Mouse (Mus musculus) E14TG2a.4 (cell line): ENCODE data around the gene Catsperz.

Experiments
- H3K27me3 ChIP-seq: 2 replicates; pipeline ENCODE4 v1.6.1; 2014; ENCODE audit warnings: low read length, control low read depth; ENCODE audit not compliant: insufficient read depth
- H3K36me3 ChIP-seq: 2 replicates; pipeline ENCODE4 v1.6.1; 2014; ENCODE audit warnings: low read length, control low read depth; ENCODE audit not compliant: insufficient read depth
- H3K4me1 ChIP-seq: replicated peaks from 2 replicates; pipeline ENCODE4 v1.6.1; 2014; ENCODE audit warnings: low read depth, low read length, control low read depth
- H3K4me3 ChIP-seq: replicated peaks from 2 replicates; pipeline ENCODE4 v1.5.1; 2014; ENCODE audit warnings: mild to moderate bottlenecking, low read length
- H3K9me3 ChIP-seq: 2 replicates; pipeline ENCODE4 v1.6.1; 2014; ENCODE audit warnings: low read length, control low read depth
- CTCF ChIP-seq: conservative IDR thresholded peaks from 2 replicates; pipeline ENCODE4 v1.5.1; 2014; ENCODE audit warnings: low read length
- NANOG ChIP-seq: IDR thresholded peaks from 2 replicates; pipeline ENCODE4 v1.6.1; 2014; ENCODE audit warnings: borderline replicate concordance, low read length, mixed read lengths
- POU5F1 ChIP-seq: IDR thresholded peaks from 2 replicates; pipeline ENCODE4 v1.6.1; 2014; ENCODE audit warnings: low read length, borderline replicate concordance

Catsperz gene

DNA sequence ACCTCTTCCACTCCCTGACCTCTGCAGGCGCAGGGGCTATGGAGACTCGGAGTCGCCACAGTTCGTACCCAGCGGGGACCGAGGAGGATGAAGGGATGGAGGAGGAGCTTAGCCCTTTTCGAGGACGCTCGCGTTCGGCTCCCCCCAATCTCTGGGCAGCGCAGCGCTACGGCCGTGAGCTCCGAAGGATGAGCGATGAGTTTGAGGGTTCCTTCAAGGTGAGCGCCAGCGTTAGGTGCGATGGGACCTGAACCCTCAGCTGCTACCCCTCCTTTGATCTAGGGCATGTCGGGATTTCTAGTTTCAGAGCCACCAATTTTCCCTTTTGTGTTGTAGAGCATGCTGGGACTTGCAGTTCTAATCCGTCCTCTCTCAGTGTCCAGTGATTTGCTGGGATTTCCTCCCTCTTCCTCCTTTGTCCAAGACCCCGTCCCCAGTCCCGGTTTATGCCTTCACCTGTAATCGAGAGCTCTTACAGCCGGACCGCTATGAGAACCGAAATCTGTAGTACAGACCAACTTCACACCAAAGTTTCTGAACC is 25.5 kb upstream of the Catsperz start:
- peaks cover 84% of the 10 kb centered on the region for H3K4me1 ChIP-seq
- H3K27me3 ChIP-seq: no peaks in the 10 kb centered on the region
- H3K4me3 ChIP-seq: peak overlapping the region; percentile 88
- TF ChIP-seq CTCF (no peak), POU5F1 (no peak), NANOG (no peak)
- peaks cover 48% of the 10 kb centered on the region for H3K36me3 ChIP-seq
- H3K9me3 ChIP-seq: no peaks in the 10 kb centered on the region

DNA sequence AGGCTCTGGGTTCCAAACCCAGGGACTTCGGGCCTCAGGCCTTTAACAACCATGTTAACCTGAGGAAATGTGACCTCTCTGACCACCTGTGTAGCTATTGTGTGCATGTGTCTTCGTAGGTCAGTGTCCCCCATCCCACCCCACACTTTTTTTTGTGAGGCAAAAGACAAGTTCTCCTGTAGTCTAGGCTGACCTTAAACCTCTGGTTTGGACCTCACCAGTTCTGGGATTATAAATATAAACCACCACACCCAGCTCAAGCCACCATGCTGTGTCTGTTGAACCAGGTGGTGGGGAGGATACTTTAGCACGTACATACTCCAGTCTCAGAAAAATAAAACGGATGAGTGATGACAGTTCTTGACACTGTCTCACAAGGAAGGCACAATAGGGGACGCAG is 24.8 kb upstream of the Catsperz start:
- Histone ChIP-seq H3K4me3 (peak overlapping the region; percentile 88), H3K4me1 (peaks cover 83% of the 10 kb centered on the region), H3K9me3 (no peaks in the 10 kb centered on the region), H3K36me3 (peaks cover 48% of the 10 kb centered on the region), H3K27me3 (no peaks in the 10 kb centered on the region)
- TF ChIP-seq NANOG (no peak), CTCF (no peak), POU5F1 (no peak)

DNA sequence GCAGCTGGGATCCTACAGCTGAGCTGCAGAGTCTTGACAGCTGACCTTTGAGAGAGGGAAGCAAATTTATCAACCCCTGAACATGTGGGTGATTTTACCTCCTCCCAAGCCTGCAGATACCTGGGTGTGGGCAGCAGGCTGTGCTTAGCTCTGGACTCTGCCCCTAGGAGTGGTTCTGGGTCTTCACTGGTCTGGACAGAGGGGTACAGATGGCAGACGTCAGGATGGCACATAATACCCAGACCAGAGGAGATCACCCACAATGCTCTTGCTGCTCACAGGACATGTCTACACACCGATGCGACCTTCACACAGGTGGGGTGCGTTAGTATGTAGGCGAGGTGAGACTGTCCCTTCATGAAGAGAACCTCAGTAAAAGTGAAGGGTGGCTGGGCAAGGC is 24.4 kb upstream of the Catsperz start:
- no peak for TF ChIP-seq NANOG
- no peak for TF ChIP-seq CTCF
- TF ChIP-seq POU5F1: no peak
- Histone ChIP-seq H3K9me3 (no peaks in the 10 kb centered on the region), H3K4me3 (peak overlapping the region; percentile 88; the same call in 1 of the 2 replicates), H3K36me3 (peaks cover 45% of the 10 kb centered on the region), H3K4me1 (peaks cover 80% of the 10 kb centered on the region), H3K27me3 (no peaks in the 10 kb centered on the region)

DNA sequence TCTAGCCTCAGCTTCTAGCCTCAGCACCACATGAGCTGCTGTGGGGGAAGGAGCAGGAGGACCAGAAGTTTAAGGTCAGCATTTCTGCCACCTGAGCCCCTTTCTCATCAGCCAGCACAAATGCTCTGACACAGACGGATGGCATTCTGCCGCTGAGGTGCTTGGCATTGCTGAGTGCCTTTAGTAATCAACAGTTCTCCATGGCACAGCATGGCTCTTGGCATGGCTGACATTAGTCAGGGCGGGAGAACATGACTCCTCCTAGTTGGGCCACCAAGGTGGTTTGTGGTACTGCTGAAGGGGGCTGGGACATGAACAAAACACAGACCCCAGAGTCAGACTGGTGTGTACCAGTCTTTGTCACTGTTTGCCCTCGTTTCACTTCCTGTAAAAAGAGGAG is 23.0 kb upstream of the Catsperz start:
- H3K27me3 ChIP-seq: no peaks in the 10 kb centered on the region
- peaks cover 36% of the 10 kb centered on the region for H3K36me3 ChIP-seq
- TF ChIP-seq CTCF (no peak), NANOG (no peak), POU5F1 (no peak)
- H3K4me1 ChIP-seq: peaks cover 74% of the 10 kb centered on the region
- H3K9me3 ChIP-seq: no peaks in the 10 kb centered on the region
- H3K4me3 ChIP-seq: no peak overlapping the region

DNA sequence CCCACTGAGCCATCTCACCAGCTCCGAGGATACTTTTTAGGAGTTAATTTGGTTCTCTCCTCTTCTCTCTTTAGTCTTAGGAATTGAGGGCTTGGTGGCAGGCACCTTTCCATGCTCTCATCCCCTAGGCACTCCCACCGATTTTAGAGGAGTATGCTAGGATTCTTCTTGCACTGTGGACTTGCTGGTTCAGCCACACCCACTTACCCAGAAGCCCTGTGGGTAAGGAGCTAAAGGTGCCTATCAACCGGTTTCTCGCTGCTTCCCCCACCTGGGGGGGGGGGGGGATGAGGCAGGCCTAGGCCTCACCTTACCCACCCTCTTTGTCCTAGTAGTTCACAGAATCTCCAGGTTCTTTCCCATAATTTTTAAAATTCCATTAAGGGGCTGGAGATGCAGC is 22.6 kb upstream of the Catsperz start:
- Histone ChIP-seq H3K9me3 (no peaks in the 10 kb centered on the region), H3K36me3 (peaks cover 32% of the 10 kb centered on the region), H3K4me3 (no peak overlapping the region), H3K4me1 (peaks cover 74% of the 10 kb centered on the region), H3K27me3 (no peaks in the 10 kb centered on the region)
- TF ChIP-seq NANOG: no peak
- no peak for TF ChIP-seq CTCF
- no peak for TF ChIP-seq POU5F1

DNA sequence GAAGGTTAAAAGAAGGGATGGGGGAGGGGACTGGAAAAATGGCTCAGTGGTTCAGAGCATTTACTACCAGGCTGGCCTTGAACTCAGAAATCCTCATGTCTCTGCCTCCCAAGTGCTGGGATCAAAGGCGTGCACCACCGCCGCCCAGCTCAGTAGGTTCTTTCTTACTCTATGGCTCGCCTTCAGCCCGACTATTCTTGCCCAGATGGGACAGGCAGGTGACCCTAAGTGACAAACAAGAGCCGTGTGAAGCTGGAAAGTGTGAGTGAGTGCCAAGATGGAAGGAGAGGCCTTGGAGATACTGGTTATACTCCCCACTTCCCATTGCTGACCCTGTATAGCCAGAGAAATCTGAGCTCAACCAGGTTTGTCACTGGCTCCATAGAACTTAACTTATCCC is 18.5 kb upstream of the Catsperz start:
- Histone ChIP-seq H3K9me3 (no peaks in the 10 kb centered on the region), H3K4me1 (peaks cover 66% of the 10 kb centered on the region), H3K27me3 (no peaks in the 10 kb centered on the region), H3K36me3 (peaks cover 18% of the 10 kb centered on the region), H3K4me3 (no peak overlapping the region)
- TF ChIP-seq CTCF (no peak), NANOG (no peak), POU5F1 (no peak)

DNA sequence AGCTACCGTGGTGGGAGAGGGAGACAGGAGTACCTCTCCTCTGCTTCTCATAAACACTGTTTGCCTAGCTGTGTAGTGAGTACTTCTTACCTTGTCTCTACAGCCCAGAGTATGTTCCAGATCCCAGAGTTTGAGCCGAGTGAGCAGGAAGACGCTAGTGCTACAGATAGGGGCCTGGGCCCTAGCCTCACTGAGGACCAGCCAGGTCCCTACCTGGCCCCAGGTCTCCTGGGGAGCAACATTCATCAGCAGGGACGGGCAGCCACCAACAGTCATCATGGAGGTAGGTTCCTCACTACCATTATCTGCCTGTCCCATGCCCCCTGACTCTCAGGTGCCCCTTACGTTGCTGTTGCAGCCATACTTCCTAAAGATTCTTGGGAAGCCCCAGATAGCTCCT is 17.6 kb upstream of the Catsperz start:
- H3K36me3 ChIP-seq: peaks cover 18% of the 10 kb centered on the region
- peaks cover 57% of the 10 kb centered on the region for H3K4me1 ChIP-seq
- H3K4me3 ChIP-seq: peak overlapping the region; percentile 95
- TF ChIP-seq POU5F1 (no peak), NANOG (no peak), CTCF (no peak)
- 0 out of 2 replicates have a peak, but pooled peaks cover 3% of the 10 kb centered on the region for H3K27me3 ChIP-seq
- no peaks in the 10 kb centered on the region for H3K9me3 ChIP-seq

DNA sequence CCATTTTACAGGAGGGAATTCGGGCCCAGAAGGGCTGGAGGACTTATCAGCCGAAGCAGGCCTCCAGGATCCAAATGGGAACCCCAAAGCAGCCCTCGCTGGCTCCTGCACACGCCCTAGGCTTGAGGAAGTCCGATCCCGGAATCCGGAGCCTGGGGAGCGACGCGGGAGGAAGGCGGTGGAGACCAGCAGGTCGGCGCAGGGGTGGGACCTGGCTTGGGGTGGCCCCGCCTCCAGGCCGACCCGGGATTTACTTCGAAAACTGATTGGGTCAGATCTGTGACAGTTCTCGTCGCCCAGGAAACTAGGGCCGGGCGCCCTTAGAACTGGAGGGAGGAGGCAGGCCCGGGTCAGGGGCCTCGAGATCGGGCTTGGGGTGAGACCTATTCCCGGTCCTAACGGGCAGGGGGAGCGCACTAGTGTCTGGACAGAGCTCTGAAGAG is 17.1 kb upstream of the Catsperz start, which contains the start of gene Gpr137:
Gene Gpr137 (minus strand): TSS at position 232 of the 443 bp plus-strand sequence.
- TF ChIP-seq POU5F1 (no peak), CTCF (no peak), NANOG (no peak)
- peak within 1 kb of the TSS; percentile 95 for H3K4me3 ChIP-seq
- H3K36me3 ChIP-seq: peaks cover 18% of the 10 kb centered on the region
- H3K9me3 ChIP-seq: no peaks in the 10 kb centered on the region
- peaks cover 53% of the 10 kb centered on the region for H3K4me1 ChIP-seq
- H3K27me3 ChIP-seq: 0 out of 2 replicates have a peak, but pooled peaks cover 3% of the 10 kb centered on the region
